Mouse (Mus musculus): ENCODE measurements around the gene Srrm2. TPM values are rescaled to one million over a fixed set of nuclear protein-coding genes. Genes with fewer than 3 reads are reported as not detected.
A peak's percentile ranks its signal among the peaks of the same experiment; 100 is the strongest.

Gene Srrm2
- polyA plus RNA-seq, 1 experiment from 2014 or later, result 399 TPM

GRCm38 (mm10) chr17:23815641-23816040 lies 25.3 kb downstream of the Srrm2 start:
- H3K36me3 ChIP-seq, result peaks cover 91% of the 10 kb centered on the region
- H3K4me3 ChIP-seq, result no peak overlapping the region
- no peaks in the 10 kb centered on the region for H3K27me3 ChIP-seq (replicated peaks)
- WGBS, result over 99% methylated on average over 16 of the region's 16 CpGs
- H3K27ac ChIP-seq (ENCODE audit: poor library complexity, severe bottlenecking), result no peak overlapping the region
- peaks cover 19% of the 10 kb centered on the region for H3K9me3 ChIP-seq (replicated peaks)
- no peak for ATAC-seq (ENCODE audit: insufficient number of reproducible peaks, low FRiP score)
- H3K4me2 ChIP-seq, result no peak overlapping the region
- no peak overlapping the region for H3K9ac ChIP-seq
- H3K4me1 ChIP-seq (replicated peaks), result no peaks in the 10 kb centered on the region

GRCm38 (mm10) chr17:23818579-23818978 lies 28.2 kb downstream of the Srrm2 start:
- no peak overlapping the region for H3K27ac ChIP-seq (ENCODE audit: poor library complexity, severe bottlenecking)
- H3K4me2 ChIP-seq, result no peak overlapping the region
- H3K9me3 ChIP-seq (replicated peaks), result peaks cover 19% of the 10 kb centered on the region
- peaks cover 98% of the 10 kb centered on the region for H3K36me3 ChIP-seq
- no peak for ATAC-seq (ENCODE audit: insufficient number of reproducible peaks, low FRiP score)
- WGBS, result 95% methylated on average over 8 of the region's 8 CpGs
- no peaks in the 10 kb centered on the region for H3K27me3 ChIP-seq (replicated peaks)
- 0 out of 2 replicates have a peak, but pooled peaks cover 4% of the 10 kb centered on the region for H3K4me1 ChIP-seq (replicated peaks)
- no peak overlapping the region for H3K9ac ChIP-seq
- no peak overlapping the region for H3K4me3 ChIP-seq

GRCm38 (mm10) chr17:23819235-23819634 lies 28.9 kb downstream of the Srrm2 start:
- H3K4me3 ChIP-seq, result no peak overlapping the region
- 98% methylated on average over 25 of the region's 25 CpGs for WGBS
- H3K36me3 ChIP-seq, result peaks cover 98% of the 10 kb centered on the region
- 0 out of 2 replicates have a peak, but pooled peaks cover 4% of the 10 kb centered on the region for H3K4me1 ChIP-seq (replicated peaks)
- ATAC-seq (ENCODE audit: insufficient number of reproducible peaks, low FRiP score), result no peak
- H3K9ac ChIP-seq, result no peak overlapping the region
- peaks cover 19% of the 10 kb centered on the region for H3K9me3 ChIP-seq (replicated peaks)
- no peak overlapping the region for H3K4me2 ChIP-seq
- no peak overlapping the region for H3K27ac ChIP-seq (ENCODE audit: poor library complexity, severe bottlenecking)
- no peaks in the 10 kb centered on the region for H3K27me3 ChIP-seq (replicated peaks)

- ATAC-seq (ENCODE audit: insufficient number of reproducible peaks, low FRiP score), result no peak
- 94% methylated on average over 5 of the region's 5 CpGs for WGBS
- no peaks in the 10 kb centered on the region for H3K27me3 ChIP-seq (replicated peaks)
- H3K9me3 ChIP-seq (replicated peaks), result peaks cover 14% of the 10 kb centered on the region
- H3K9ac ChIP-seq, result no peak overlapping the region
- H3K4me3 ChIP-seq, result no peak overlapping the region
- H3K4me2 ChIP-seq, result no peak overlapping the region
- H3K36me3 ChIP-seq, result peaks cover 99% of the 10 kb centered on the region
- 0 out of 2 replicates have a peak, but pooled peaks cover 4% of the 10 kb centered on the region for H3K4me1 ChIP-seq (replicated peaks)
- H3K27ac ChIP-seq (ENCODE audit: poor library complexity, severe bottlenecking), result no peak overlapping the region
Observed at GRCm38 (mm10) chr17:23820731-23821130, 30.4 kb downstream of the Srrm2 start.

- no peak for ATAC-seq (ENCODE audit: insufficient number of reproducible peaks, low FRiP score)
- Histone ChIP-seq H3K9ac (no peak overlapping the region), H3K4me1 (replicated peaks) (0 out of 2 replicates have a peak, but pooled peaks cover 5% of the 10 kb centered on the region), H3K4me2 (no peak overlapping the region), H3K36me3 (peaks cover 98% of the 10 kb centered on the region), H3K9me3 (replicated peaks) (peaks cover 14% of the 10 kb centered on the region), H3K4me3 (no peak overlapping the region), H3K27me3 (replicated peaks) (no peaks in the 10 kb centered on the region), H3K27ac (ENCODE audit: poor library complexity, severe bottlenecking) (no peak overlapping the region)
- WGBS, result 67% methylated on average over 6 of the region's 6 CpGs
Observed at GRCm38 (mm10) chr17:23822094-23822493, 31.8 kb downstream of the Srrm2 start.

GRCm38 (mm10) chr17:23823018-23823417 lies 32.7 kb downstream of the Srrm2 start:
- Histone ChIP-seq H3K9me3 (replicated peaks) (peaks cover 14% of the 10 kb centered on the region), H3K4me2 (no peak overlapping the region), H3K9ac (no peak overlapping the region), H3K4me1 (replicated peaks) (peaks cover 13% of the 10 kb centered on the region), H3K36me3 (peaks cover 92% of the 10 kb centered on the region), H3K4me3 (no peak overlapping the region), H3K27ac (ENCODE audit: poor library complexity, severe bottlenecking) (no peak overlapping the region), H3K27me3 (replicated peaks) (no peaks in the 10 kb centered on the region)
- ATAC-seq (ENCODE audit: insufficient number of reproducible peaks, low FRiP score), result no peak
- WGBS, result 79% methylated on average over 16 of the region's 16 CpGs

- H3K9me3 ChIP-seq (replicated peaks), result peaks cover 9% of the 10 kb centered on the region
- no peak overlapping the region for H3K9ac ChIP-seq
- no peaks in the 10 kb centered on the region for H3K27me3 ChIP-seq (replicated peaks)
- H3K4me1 ChIP-seq (replicated peaks), result peaks cover 15% of the 10 kb centered on the region
- WGBS, result 93% methylated on average over 12 of the region's 12 CpGs
- H3K4me2 ChIP-seq, result no peak overlapping the region
- no peak overlapping the region for H3K27ac ChIP-seq (ENCODE audit: poor library complexity, severe bottlenecking)
- ATAC-seq (ENCODE audit: insufficient number of reproducible peaks, low FRiP score), result no peak
- H3K4me3 ChIP-seq, result no peak overlapping the region
- peaks cover 86% of the 10 kb centered on the region for H3K36me3 ChIP-seq
Observed at GRCm38 (mm10) chr17:23823614-23824013, 33.3 kb downstream of the Srrm2 start.

- Histone ChIP-seq H3K27me3 (replicated peaks) (0 out of 2 replicates have a peak, but pooled peaks cover 6% of the 10 kb centered on the region), H3K4me2 (no peak overlapping the region), H3K9me3 (replicated peaks) (no peaks in the 10 kb centered on the region), H3K9ac (no peak overlapping the region), H3K27ac (ENCODE audit: poor library complexity, severe bottlenecking) (no peak overlapping the region), H3K4me1 (replicated peaks) (peaks cover 15% of the 10 kb centered on the region), H3K4me3 (no peak overlapping the region), H3K36me3 (peaks cover 66% of the 10 kb centered on the region)
- 75% methylated on average over 4 of the region's 4 CpGs for WGBS
- ATAC-seq (ENCODE audit: insufficient number of reproducible peaks, low FRiP score), result no peak
Observed at GRCm38 (mm10) chr17:23825591-23825990, 35.3 kb downstream of the Srrm2 start.

- H3K27ac ChIP-seq (ENCODE audit: poor library complexity, severe bottlenecking), result peak overlapping the region; percentile 74
- WGBS, result under 1% methylated on average over 42 of the region's 47 CpGs
- no peaks in the 10 kb centered on the region for H3K9me3 ChIP-seq (replicated peaks)
- ATAC-seq (ENCODE audit: insufficient number of reproducible peaks, low FRiP score), result peak; percentile 73
- peaks cover 29% of the 10 kb centered on the region for H3K27me3 ChIP-seq (replicated peaks)
- H3K4me1 ChIP-seq (replicated peaks), result peaks cover 11% of the 10 kb centered on the region
- peak overlapping the region; percentile 73 for H3K4me2 ChIP-seq
- peaks cover 38% of the 10 kb centered on the region for H3K36me3 ChIP-seq
- H3K9ac ChIP-seq, result peak overlapping the region; percentile 88
- peak overlapping the region; percentile 83 for H3K4me3 ChIP-seq
Observed at GRCm38 (mm10) chr17:23828271-23829001, 38.1 kb downstream of the Srrm2 start.

GRCm38 (mm10) chr17:23829064-23829619 lies 38.8 kb downstream of the Srrm2 start, which contains the start of gene Elob:
Gene Elob (minus strand): TSS chr17:23829136.
- H3K36me3 ChIP-seq, result peaks cover 31% of the 10 kb centered on the region
- ATAC-seq (ENCODE audit: insufficient number of reproducible peaks, low FRiP score), result peak; percentile 95
- H3K9me3 ChIP-seq (replicated peaks), result no peaks in the 10 kb centered on the region
- H3K9ac ChIP-seq, result peak within 1 kb of the TSS; percentile 88
- peak within 1 kb of the TSS; percentile 83 for H3K4me3 ChIP-seq
- peaks cover 11% of the 10 kb centered on the region for H3K4me1 ChIP-seq (replicated peaks)
- WGBS, result under 1% methylated on average over 37 of the region's 42 CpGs
- H3K27me3 ChIP-seq (replicated peaks), result peaks cover 36% of the 10 kb centered on the region
- peak within 1 kb of the TSS; percentile 73 for H3K4me2 ChIP-seq
- H3K27ac ChIP-seq (ENCODE audit: poor library complexity, severe bottlenecking), result peak within 1 kb of the TSS; percentile 90

GRCm38 (mm10) chr17:23831201-23831600 lies 40.9 kb downstream of the Srrm2 start:
- Histone ChIP-seq H3K4me2 (no peak overlapping the region), H3K36me3 (peaks cover 11% of the 10 kb centered on the region), H3K4me1 (replicated peaks) (peaks cover 11% of the 10 kb centered on the region), H3K4me3 (no peak overlapping the region), H3K27me3 (replicated peaks) (peaks cover 56% of the 10 kb centered on the region), H3K9ac (no peak overlapping the region), H3K9me3 (replicated peaks) (no peaks in the 10 kb centered on the region), H3K27ac (ENCODE audit: poor library complexity, severe bottlenecking) (no peak overlapping the region)
- no peak for ATAC-seq (ENCODE audit: insufficient number of reproducible peaks, low FRiP score)
- WGBS, result 97% methylated on average over 1 of the region's 1 CpGs

Measured in heart, embryonic 12.5 days (tissue).